Mouse (Mus musculus) heart, embryonic 11.5 days (tissue): ENCODE results near the gene Adgrd1. TPM values are rescaled to one million over a fixed set of nuclear protein-coding genes. Genes with fewer than 3 reads are reported as not detected.

Experiments
- ATAC-seq: fragments of 200-750 bp; cut with Nextera tagmentation; replicated peaks from 2 replicates; pipeline ENCODE4 v1.8.0; 2017; ENCODE audit warnings: moderate library complexity; ENCODE audit not compliant: insufficient number of reproducible peaks, low FRiP score, low TSS enrichment
- H3K27ac ChIP-seq: fragments of 300-500 bp; sonication (generic); 2 replicates; pipeline ENCODE4 v1.5.1; 2014; ENCODE audit warnings: mild to moderate bottlenecking, low read depth, low read length
- H3K27me3 ChIP-seq: fragments of 300-500 bp; sonication (generic); 2 replicates; pipeline ENCODE4 v1.6.1; 2014; ENCODE audit warnings: mild to moderate bottlenecking, low read length, mixed read lengths; ENCODE audit not compliant: control insufficient read depth, insufficient read depth
- H3K36me3 ChIP-seq: fragments of 300-500 bp; sonication (generic); 2 replicates; pipeline ENCODE4 v1.6.1; 2014; ENCODE audit warnings: mild to moderate bottlenecking, low read length, moderate library complexity, mixed read lengths; ENCODE audit not compliant: control insufficient read depth, insufficient read depth
- H3K4me1 ChIP-seq: fragments of 300-500 bp; sonication (generic); 2 replicates; pipeline ENCODE4 v1.6.1; 2014; ENCODE audit warnings: low read length; ENCODE audit not compliant: control insufficient read depth, insufficient read depth
- H3K4me2 ChIP-seq: fragments of 300-500 bp; sonication (generic); 2 replicates; pipeline ENCODE4 v1.6.1; 2014; ENCODE audit warnings: mild to moderate bottlenecking, moderate library complexity
- H3K4me3 ChIP-seq: fragments of 300-500 bp; sonication (generic); 2 replicates; pipeline ENCODE4 v1.5.1; 2014; ENCODE audit warnings: low read depth, low read length
- H3K9ac ChIP-seq: fragments of 300-500 bp; sonication (generic); 2 replicates; pipeline ENCODE4 v1.6.1; 2014; ENCODE audit warnings: mild to moderate bottlenecking, low read depth, low read length, moderate library complexity
- H3K9me3 ChIP-seq: fragments of 300-500 bp; sonication (generic); replicated peaks from 2 replicates; pipeline ENCODE4 v1.6.1; 2016; ENCODE audit warnings: low read length; ENCODE audit not compliant: control insufficient read depth
- WGBS: fragments of 180-500 bp; shearing (Covaris S2); extraction: QIAGEN DNeasy Blood & Tissue Kit; methylation state at CpG from one replicate; pipeline ENCODE4 v1.1.7; 2014; ENCODE audit not compliant: insufficient replicate concordance; 5-methylcytosine and 5-hydroxymethylcytosine counted together
- polyA plus RNA-seq: library from polyadenylated mRNA; unstranded; fragments of >200 nt; fragmentation: Nextera tagmentation; extraction: Ambion mirVana; gene quantifications from 2 replicates; pipeline ENCODE4 v1.2.1, GENCODE M21; 2014

Adgrd1 gene
- polyA plus RNA-seq, 1 experiment from 2014 or later: 0.31 TPM

DNA sequence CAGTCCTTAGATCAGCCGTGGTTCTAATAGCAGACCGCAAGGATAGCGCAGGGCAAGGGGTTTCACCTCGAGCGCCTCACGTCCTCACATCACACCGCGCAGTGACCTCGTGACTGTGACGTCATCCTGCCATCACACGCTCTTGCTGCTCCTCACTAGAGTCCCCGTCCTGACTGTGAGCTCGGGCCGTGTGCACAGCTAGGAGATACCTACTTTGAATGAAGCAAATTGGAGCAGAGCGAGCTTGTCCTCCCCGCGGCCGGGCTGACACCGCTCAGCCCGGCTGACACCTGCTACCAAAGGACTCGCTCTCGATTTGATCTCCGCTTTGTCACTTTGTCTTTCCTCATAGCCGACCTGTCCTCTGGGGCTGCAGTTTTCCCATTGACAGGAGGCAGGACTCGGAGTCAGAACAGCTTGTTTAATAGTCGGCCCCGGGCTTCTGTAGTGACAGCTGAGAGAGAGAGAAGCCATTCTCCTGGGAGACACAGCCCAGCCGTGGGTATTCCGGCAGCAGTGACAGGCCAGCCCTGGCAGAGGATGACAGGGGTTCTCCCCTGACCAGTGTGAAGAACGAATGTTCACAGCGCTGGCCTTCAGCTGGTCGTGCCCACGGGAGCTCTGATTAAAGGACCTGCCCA lies 129.4 kb downstream of the Adgrd1 start:
- 57% methylated on average over 33 of the region's 33 CpGs for WGBS
- H3K9me3 ChIP-seq: no peaks in the 10 kb centered on the region
- no peaks in the 10 kb centered on the region for H3K4me1 ChIP-seq
- H3K4me2 ChIP-seq: peak overlapping the region; percentile 31
- H3K27me3 ChIP-seq: no peaks in the 10 kb centered on the region
- no peak overlapping the region for H3K9ac ChIP-seq
- no peak overlapping the region for H3K27ac ChIP-seq
- no peak; the same call in 1 of the 2 replicates for ATAC-seq
- H3K4me3 ChIP-seq: no peak overlapping the region
- no peaks in the 10 kb centered on the region for H3K36me3 ChIP-seq

DNA sequence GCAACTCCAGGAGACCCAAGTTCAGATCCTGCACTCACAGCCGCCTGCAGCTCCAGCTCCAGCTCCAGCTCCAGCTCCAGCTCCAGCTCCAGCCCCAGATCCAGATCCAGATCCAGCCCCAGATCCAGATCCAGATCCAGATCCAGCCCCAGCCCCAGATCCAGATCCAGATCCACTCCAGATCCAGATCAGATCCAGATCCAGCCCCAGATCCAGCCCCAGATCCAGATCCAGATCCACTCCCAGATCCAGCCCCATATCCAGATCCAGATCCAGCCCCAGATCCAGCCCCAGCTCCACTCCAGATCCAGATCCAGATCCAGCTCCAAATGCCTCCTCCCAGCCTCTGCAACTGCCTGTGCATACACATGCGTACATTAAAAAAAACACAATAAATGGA lies 131.6 kb downstream of the Adgrd1 start:
- WGBS: 97% methylated on average over 2 of the region's 2 CpGs
- no peak overlapping the region for H3K27ac ChIP-seq

DNA sequence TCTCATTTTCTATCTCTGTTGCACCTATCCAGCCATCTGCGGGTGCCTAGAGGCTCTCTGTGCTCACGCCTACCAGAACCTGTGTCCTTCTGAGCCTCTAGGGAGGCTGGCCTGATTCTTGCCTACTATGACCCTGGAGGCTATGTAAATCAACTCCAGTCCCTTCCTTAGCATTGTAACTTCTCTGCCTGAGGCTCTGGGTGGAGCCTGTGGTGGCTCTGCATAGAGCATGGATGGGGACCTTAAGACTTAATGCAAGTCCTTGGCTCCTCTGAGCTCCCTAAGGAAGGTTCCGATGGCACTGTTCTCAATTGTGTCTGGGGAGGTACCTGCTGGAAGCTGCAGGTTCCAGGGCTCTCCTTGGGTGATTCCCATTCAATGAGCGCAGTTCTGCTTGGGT lies 136.8 kb downstream of the Adgrd1 start:
- Histone ChIP-seq H3K4me1 (no peaks in the 10 kb centered on the region), H3K9me3 (no peaks in the 10 kb centered on the region), H3K27ac (no peak overlapping the region), H3K36me3 (no peaks in the 10 kb centered on the region), H3K27me3 (no peaks in the 10 kb centered on the region), H3K4me2 (no peak overlapping the region), H3K4me3 (no peak overlapping the region), H3K9ac (no peak overlapping the region)
- WGBS: 79% methylated on average over 4 of the region's 4 CpGs
- no peak for ATAC-seq

More for the DNA sequence above, 131.6 kb downstream of the Adgrd1 start:
- H3K4me2 ChIP-seq: no peak overlapping the region
- H3K4me1 ChIP-seq: no peaks in the 10 kb centered on the region
- no peaks in the 10 kb centered on the region for H3K27me3 ChIP-seq
- H3K4me3 ChIP-seq: no peak overlapping the region
- H3K9ac ChIP-seq: no peak overlapping the region
- H3K9me3 ChIP-seq: no peaks in the 10 kb centered on the region
- no peaks in the 10 kb centered on the region for H3K36me3 ChIP-seq
- no peak for ATAC-seq

DNA sequence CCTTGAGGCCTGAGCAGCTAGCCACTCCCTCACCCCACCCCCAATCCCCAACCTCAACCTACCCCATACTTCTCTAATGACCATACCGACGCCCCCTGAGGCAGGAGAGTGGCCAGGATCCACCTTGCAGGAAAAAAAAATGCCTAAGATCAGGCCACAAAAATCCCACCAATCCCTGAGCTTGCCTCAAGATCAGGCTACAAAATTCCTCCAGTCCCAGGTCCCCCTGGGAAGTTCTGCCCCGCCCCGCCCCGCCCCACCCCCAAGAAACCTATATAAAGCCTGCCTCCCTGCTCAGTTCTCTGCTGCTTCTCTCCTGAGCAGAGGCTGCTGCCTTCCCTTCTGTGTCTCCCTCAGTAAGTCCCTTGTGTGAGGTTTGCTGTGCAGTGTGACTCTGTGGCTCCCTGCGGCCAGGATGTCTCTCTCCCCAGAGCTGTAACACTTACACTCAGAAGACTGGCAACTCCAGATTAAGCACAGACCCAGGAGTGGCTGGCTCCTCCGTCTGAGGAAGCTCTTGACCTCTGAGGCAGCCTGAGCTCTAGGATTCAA lies 137.4 kb downstream of the Adgrd1 start:
- no peak for ATAC-seq
- Histone ChIP-seq H3K27ac (no peak overlapping the region), H3K9me3 (no peaks in the 10 kb centered on the region), H3K4me2 (no peak overlapping the region), H3K4me3 (no peak overlapping the region), H3K4me1 (no peaks in the 10 kb centered on the region), H3K9ac (no peak overlapping the region), H3K36me3 (no peaks in the 10 kb centered on the region), H3K27me3 (no peaks in the 10 kb centered on the region)
- WGBS: 81% methylated on average over 7 of the region's 7 CpGs

DNA sequence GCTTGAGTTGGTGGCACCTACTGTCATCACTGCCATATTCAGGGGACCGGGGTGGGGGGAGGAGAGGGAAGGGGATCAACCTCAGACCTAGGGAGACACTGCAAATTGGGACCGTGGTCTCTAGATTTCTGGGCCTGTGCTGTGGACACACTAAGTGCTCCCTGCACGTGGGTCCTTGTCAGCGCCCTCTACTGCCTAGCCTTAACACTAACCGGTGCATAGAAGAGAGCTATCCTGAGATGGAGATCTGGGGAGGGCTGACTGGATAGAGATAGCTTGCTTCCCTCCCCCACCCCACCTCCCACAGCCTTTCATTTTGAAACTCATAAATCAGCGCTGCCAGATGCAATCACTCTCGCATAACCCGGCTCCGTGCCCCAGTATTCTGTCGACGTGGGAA lies 139.8 kb downstream of the Adgrd1 start:
- Histone ChIP-seq H3K27me3 (no peaks in the 10 kb centered on the region), H3K36me3 (no peaks in the 10 kb centered on the region), H3K27ac (no peak overlapping the region), H3K9me3 (no peaks in the 10 kb centered on the region), H3K9ac (no peak overlapping the region), H3K4me2 (no peak overlapping the region), H3K4me1 (no peaks in the 10 kb centered on the region), H3K4me3 (no peak overlapping the region)
- 73% methylated on average over 11 of the region's 11 CpGs for WGBS
- no peak for ATAC-seq

DNA sequence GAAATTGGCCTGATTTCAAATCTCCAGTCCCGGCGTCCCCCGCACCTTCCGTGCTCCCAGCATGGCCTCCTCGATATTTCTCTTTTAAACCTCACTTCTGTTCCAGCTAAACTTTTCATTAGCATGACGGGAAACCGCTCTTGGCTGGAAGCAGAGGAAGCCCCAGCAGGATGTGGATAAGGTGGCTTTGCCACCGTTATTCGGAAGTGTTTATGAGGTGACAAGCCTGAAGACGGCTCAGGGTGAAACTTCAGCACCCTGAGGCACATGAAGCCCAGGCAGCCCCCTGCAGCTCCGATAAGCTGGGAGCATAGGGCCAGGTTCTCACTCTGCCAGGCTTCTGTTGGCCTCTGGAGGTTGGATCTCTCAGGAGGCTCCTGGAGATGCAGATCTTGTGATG lies 145.3 kb downstream of the Adgrd1 start:
- H3K9ac ChIP-seq: no peak overlapping the region
- H3K36me3 ChIP-seq: no peaks in the 10 kb centered on the region
- no peak overlapping the region for H3K4me3 ChIP-seq
- no peaks in the 10 kb centered on the region for H3K27me3 ChIP-seq
- H3K9me3 ChIP-seq: no peaks in the 10 kb centered on the region
- ATAC-seq: no peak
- no peak overlapping the region for H3K4me2 ChIP-seq
- no peak overlapping the region for H3K27ac ChIP-seq
- 55% methylated on average over 11 of the region's 11 CpGs for whole genome bisulfite sequencing
- no peaks in the 10 kb centered on the region for H3K4me1 ChIP-seq

DNA sequence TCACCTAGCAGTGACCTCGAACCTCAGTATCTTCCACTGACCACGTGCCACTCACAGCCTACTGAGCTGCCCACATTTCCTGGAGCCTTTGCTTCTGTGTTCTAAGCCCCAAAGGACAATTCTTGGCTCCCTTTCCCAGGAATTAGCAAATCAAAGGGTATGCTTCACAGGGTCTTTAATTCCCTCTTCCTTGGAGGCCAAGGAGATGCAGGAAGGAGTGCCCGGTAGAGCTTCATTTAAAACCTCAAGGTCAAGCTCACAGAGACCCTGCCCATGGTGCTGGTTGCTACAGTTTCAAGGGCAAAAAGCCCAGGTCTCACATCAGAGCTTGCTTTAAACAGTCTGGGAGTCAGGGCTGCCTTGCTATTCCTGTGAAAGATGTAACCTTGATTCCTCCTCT lies 145.7 kb downstream of the Adgrd1 start:
- H3K27ac ChIP-seq: no peak overlapping the region
- no peak overlapping the region for H3K4me2 ChIP-seq
- no peaks in the 10 kb centered on the region for H3K4me1 ChIP-seq
- ATAC-seq: no peak
- no peak overlapping the region for H3K4me3 ChIP-seq
- no peaks in the 10 kb centered on the region for H3K36me3 ChIP-seq
- WGBS: 33% methylated on average over 3 of the region's 3 CpGs
- no peaks in the 10 kb centered on the region for H3K27me3 ChIP-seq
- no peaks in the 10 kb centered on the region for H3K9me3 ChIP-seq
- no peak overlapping the region for H3K9ac ChIP-seq

DNA sequence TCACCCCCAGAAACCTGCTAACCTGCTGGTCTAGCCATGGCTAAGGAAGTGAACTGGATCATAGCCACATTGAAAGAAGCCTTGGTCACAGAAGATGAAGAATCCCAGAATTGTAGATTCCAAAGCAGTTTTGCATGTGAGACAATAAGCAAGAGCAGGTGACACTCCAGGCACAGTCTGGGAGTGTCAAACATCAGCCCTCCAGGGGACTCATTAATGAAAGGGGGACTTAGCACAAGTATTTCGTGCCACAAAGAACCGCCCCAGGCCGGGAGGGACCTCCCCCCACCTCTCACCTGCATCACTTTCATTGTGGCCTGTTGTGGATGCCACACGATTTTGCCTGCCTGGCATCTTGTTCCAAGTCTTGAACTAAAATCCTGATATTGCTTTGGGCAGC lies 146.6 kb downstream of the Adgrd1 start:
- ATAC-seq: no peak
- Histone ChIP-seq H3K4me2 (no peak overlapping the region), H3K27ac (no peak overlapping the region), H3K27me3 (no peaks in the 10 kb centered on the region), H3K9ac (no peak overlapping the region), H3K36me3 (no peaks in the 10 kb centered on the region), H3K4me3 (no peak overlapping the region), H3K9me3 (no peaks in the 10 kb centered on the region), H3K4me1 (no peaks in the 10 kb centered on the region)
- 76% methylated on average over 4 of the region's 4 CpGs for WGBS

DNA sequence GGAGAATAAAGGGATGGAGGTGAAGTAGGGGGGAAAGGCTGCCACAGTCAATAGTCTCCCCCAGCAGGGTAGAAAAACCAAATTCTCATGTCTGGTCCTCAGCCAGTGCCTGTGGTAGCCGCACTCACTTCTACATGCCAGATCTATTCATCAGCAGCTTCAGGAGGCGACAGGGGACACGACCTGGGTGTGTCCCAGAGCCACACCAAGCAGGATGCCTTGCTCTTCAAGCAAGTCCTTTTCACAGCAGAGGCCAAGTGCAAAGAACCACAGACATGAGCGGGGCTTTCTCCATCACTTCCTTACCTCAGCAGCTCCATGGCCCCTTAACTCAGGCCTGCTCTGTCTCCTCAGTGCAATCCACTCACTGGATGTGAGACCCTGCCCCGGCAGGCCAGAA lies 147.8 kb downstream of the Adgrd1 start:
- H3K9me3 ChIP-seq: no peaks in the 10 kb centered on the region
- H3K27ac ChIP-seq: no peak overlapping the region
- no peak overlapping the region for H3K4me2 ChIP-seq
- H3K4me3 ChIP-seq: no peak overlapping the region
- 44% methylated on average over 5 of the region's 5 CpGs for WGBS
- no peak for ATAC-seq
- H3K9ac ChIP-seq: no peak overlapping the region
- H3K27me3 ChIP-seq: no peaks in the 10 kb centered on the region
- H3K36me3 ChIP-seq: no peaks in the 10 kb centered on the region
- 0 out of 2 replicates have a peak, but pooled peaks cover 3% of the 10 kb centered on the region for H3K4me1 ChIP-seq
